Mouse (Mus musculus) kidney, embryonic 15.5 days (tissue): Measurements from ENCODE around the gene Mmp11. TPM values are rescaled to one million over a fixed set of nuclear protein-coding genes. Genes with fewer than 3 reads are reported as not detected.

Experiments used
- ATAC-seq: fragments of 200-750 bp; cut with Nextera tagmentation; replicated peaks from 2 replicates; pipeline ENCODE4 v1.8.0; 2017; ENCODE audit warnings: moderate TSS enrichment; ENCODE audit not compliant: low FRiP score
- H3K27ac ChIP-seq: fragments of 300-500 bp; sonication (generic); 2 replicates; pipeline ENCODE4 v1.5.1; 2015; ENCODE audit warnings: mild to moderate bottlenecking, inconsistent platforms
- H3K27me3 ChIP-seq: fragments of 300-500 bp; sonication (generic); 2 replicates; pipeline ENCODE4 v1.6.1; 2015; ENCODE audit warnings: inconsistent platforms
- H3K36me3 ChIP-seq: fragments of 300-500 bp; sonication (generic); 2 replicates; pipeline ENCODE4 v1.6.1; 2015; ENCODE audit warnings: inconsistent platforms
- H3K4me1 ChIP-seq: fragments of 300-500 bp; sonication (generic); 2 replicates; pipeline ENCODE4 v1.6.1; 2015; ENCODE audit warnings: inconsistent platforms
- H3K4me2 ChIP-seq: fragments of 300-500 bp; sonication (generic); 2 replicates; pipeline ENCODE4 v1.6.1; 2015; ENCODE audit warnings: moderate library complexity, mild to moderate bottlenecking, inconsistent platforms
- H3K4me3 ChIP-seq: fragments of 300-500 bp; sonication (generic); replicated peaks from 2 replicates; pipeline ENCODE4 v1.5.1; 2015; ENCODE audit warnings: mild to moderate bottlenecking, inconsistent platforms
- H3K9ac ChIP-seq: fragments of 300-500 bp; sonication (generic); 2 replicates; pipeline ENCODE4 v1.6.1; 2015; ENCODE audit warnings: mild to moderate bottlenecking, inconsistent platforms
- H3K9me3 ChIP-seq: fragments of 300-500 bp; sonication (generic); replicated peaks from 2 replicates; pipeline ENCODE4 v1.6.1; 2016; ENCODE audit warnings: inconsistent platforms
- WGBS: fragments of 180-500 bp; shearing (Covaris S2); methylation state at CpG from one replicate; pipeline ENCODE4 v1.1.7; 2015; ENCODE audit warnings: mixed read lengths; 5-methylcytosine and 5-hydroxymethylcytosine counted together
- polyA plus RNA-seq: library from polyadenylated mRNA; unstranded; fragments of >200 nt; fragmentation: Nextera tagmentation; extraction: Ambion mirVana; gene quantifications from 2 replicates; pipeline ENCODE4 v1.2.1, GENCODE M21; 2015

Mmp11 gene
- polyA plus RNA-seq, 1 experiment from 2014 or later: 57.3 TPM

- no peak overlapping the region for H3K4me3 ChIP-seq
- WGBS: 74% methylated on average over 6 of the region's 6 CpGs
- peaks cover 79% of the 10 kb centered on the region for H3K36me3 ChIP-seq
- no peaks in the 10 kb centered on the region for H3K9me3 ChIP-seq
- H3K27ac ChIP-seq: no peak overlapping the region
- H3K4me1 ChIP-seq: no peaks in the 10 kb centered on the region
- no peak for ATAC-seq
- no peak overlapping the region for H3K9ac ChIP-seq
- H3K27me3 ChIP-seq: no peaks in the 10 kb centered on the region
- no peak overlapping the region for H3K4me2 ChIP-seq
Measured at GRCm38 (mm10) chr10:75913013-75913589, 23.2 kb downstream of the Mmp11 start.

GRCm38 (mm10) chr10:75910698-75911097 is 25.6 kb downstream of the Mmp11 start:
- H3K9me3 ChIP-seq: no peaks in the 10 kb centered on the region
- no peak overlapping the region for H3K9ac ChIP-seq
- no peak overlapping the region for H3K4me2 ChIP-seq
- no peaks in the 10 kb centered on the region for H3K4me1 ChIP-seq
- no peak overlapping the region for H3K4me3 ChIP-seq
- no peaks in the 10 kb centered on the region for H3K27me3 ChIP-seq
- ATAC-seq: no peak
- WGBS: 73% methylated on average over 2 of the region's 2 CpGs
- H3K27ac ChIP-seq: no peak overlapping the region
- H3K36me3 ChIP-seq: peaks cover 86% of the 10 kb centered on the region

GRCm38 (mm10) chr10:75906882-75907281 is 29.4 kb downstream of the Mmp11 start:
- Histone ChIP-seq H3K27me3 (no peaks in the 10 kb centered on the region), H3K4me3 (no peak overlapping the region), H3K27ac (no peak overlapping the region), H3K9me3 (no peaks in the 10 kb centered on the region), H3K4me2 (no peak overlapping the region), H3K9ac (no peak overlapping the region), H3K4me1 (no peaks in the 10 kb centered on the region), H3K36me3 (peaks cover 93% of the 10 kb centered on the region)
- 94% methylated on average over 4 of the region's 4 CpGs for WGBS
- ATAC-seq: no peak

GRCm38 (mm10) chr10:75904391-75904790 is 31.9 kb downstream of the Mmp11 start:
- 87% methylated on average over 5 of the region's 5 CpGs for WGBS
- peaks cover 93% of the 10 kb centered on the region for H3K36me3 ChIP-seq
- H3K9me3 ChIP-seq: no peaks in the 10 kb centered on the region
- no peak overlapping the region for H3K4me2 ChIP-seq
- ATAC-seq: no peak
- no peaks in the 10 kb centered on the region for H3K4me1 ChIP-seq
- no peak overlapping the region for H3K4me3 ChIP-seq
- H3K27ac ChIP-seq: no peak overlapping the region
- no peak overlapping the region for H3K9ac ChIP-seq
- no peaks in the 10 kb centered on the region for H3K27me3 ChIP-seq

- Histone ChIP-seq H3K27me3 (no peaks in the 10 kb centered on the region), H3K9me3 (no peaks in the 10 kb centered on the region), H3K4me3 (no peak overlapping the region), H3K27ac (0 out of 2 replicates have a peak overlapping the region, but pooled peaks have one; percentile 0), H3K36me3 (peaks cover 92% of the 10 kb centered on the region), H3K9ac (no peak overlapping the region), H3K4me1 (peaks cover 5% of the 10 kb centered on the region; the same call in 1 of the 2 replicates), H3K4me2 (no peak overlapping the region)
- WGBS: 67% methylated on average over 3 of the region's 3 CpGs
- ATAC-seq: 0 out of 2 replicates have a peak, but pooled peaks have one; percentile 49
Measured at GRCm38 (mm10) chr10:75898846-75899245, 37.5 kb downstream of the Mmp11 start.

GRCm38 (mm10) chr10:75898039-75898564 is 38.2 kb downstream of the Mmp11 start:
- Histone ChIP-seq H3K9me3 (no peaks in the 10 kb centered on the region), H3K4me1 (peaks cover 12% of the 10 kb centered on the region), H3K9ac (no peak overlapping the region), H3K36me3 (peaks cover 86% of the 10 kb centered on the region), H3K27ac (no peak overlapping the region), H3K4me2 (no peak overlapping the region), H3K4me3 (no peak overlapping the region), H3K27me3 (no peaks in the 10 kb centered on the region)
- WGBS: 78% methylated on average over 6 of the region's 6 CpGs
- ATAC-seq: no peak

- H3K4me3 ChIP-seq: no peak overlapping the region
- no peaks in the 10 kb centered on the region for H3K9me3 ChIP-seq
- H3K4me2 ChIP-seq: no peak overlapping the region
- peaks cover 14% of the 10 kb centered on the region for H3K4me1 ChIP-seq
- no peak for ATAC-seq
- peaks cover 79% of the 10 kb centered on the region for H3K36me3 ChIP-seq
- no peaks in the 10 kb centered on the region for H3K27me3 ChIP-seq
- WGBS: 41% methylated on average over 6 of the region's 6 CpGs
- H3K27ac ChIP-seq: no peak overlapping the region
- no peak overlapping the region for H3K9ac ChIP-seq
Measured at GRCm38 (mm10) chr10:75897373-75897772, 38.9 kb downstream of the Mmp11 start.

- H3K4me3 ChIP-seq: no peak overlapping the region
Measured at GRCm38 (mm10) chr10:75896208-75896607, 40.1 kb downstream of the Mmp11 start.

GRCm38 (mm10) chr10:75895730-75896129 is 40.6 kb downstream of the Mmp11 start:
- Histone ChIP-seq H3K4me3 (no peak overlapping the region), H3K9me3 (no peaks in the 10 kb centered on the region), H3K36me3 (peaks cover 62% of the 10 kb centered on the region), H3K9ac (no peak overlapping the region), H3K4me2 (no peak overlapping the region), H3K27me3 (no peaks in the 10 kb centered on the region), H3K4me1 (peaks cover 14% of the 10 kb centered on the region), H3K27ac (no peak overlapping the region)
- ATAC-seq: no peak
- WGBS: 96% methylated on average over 5 of the region's 5 CpGs

More at GRCm38 (mm10) chr10:75896208-75896607, 40.1 kb downstream of the Mmp11 start:
- Histone ChIP-seq H3K4me2 (no peak overlapping the region), H3K4me1 (peaks cover 14% of the 10 kb centered on the region), H3K9ac (no peak overlapping the region), H3K27ac (no peak overlapping the region), H3K36me3 (peaks cover 67% of the 10 kb centered on the region), H3K27me3 (no peaks in the 10 kb centered on the region), H3K9me3 (no peaks in the 10 kb centered on the region)
- WGBS: 89% methylated on average over 1 of the region's 1 CpGs
- no peak for ATAC-seq

- Histone ChIP-seq H3K27me3 (no peaks in the 10 kb centered on the region), H3K9me3 (no peaks in the 10 kb centered on the region), H3K36me3 (peaks cover 52% of the 10 kb centered on the region), H3K27ac (no peak overlapping the region), H3K9ac (no peak overlapping the region), H3K4me2 (no peak overlapping the region), H3K4me3 (no peak overlapping the region), H3K4me1 (peaks cover 23% of the 10 kb centered on the region)
- 61% methylated on average over 6 of the region's 6 CpGs for WGBS
- ATAC-seq: no peak
Measured at GRCm38 (mm10) chr10:75894601-75895000, 41.7 kb downstream of the Mmp11 start.

GRCm38 (mm10) chr10:75893089-75893750 is 43.1 kb downstream of the Mmp11 start, which contains the start of gene Derl3:
Derl3 (plus strand) TSS chr10:75893413.
- H3K4me3 ChIP-seq: peak within 1 kb of the TSS; percentile 51
- peak; percentile 99 for ATAC-seq
- WGBS: 1% methylated on average over 50 of the region's 51 CpGs
- peak within 1 kb of the TSS; percentile 94 for H3K4me2 ChIP-seq
- peak within 1 kb of the TSS; percentile 11; the same call in 1 of the 2 replicates for H3K9ac ChIP-seq
- H3K4me1 ChIP-seq: peaks cover 31% of the 10 kb centered on the region
- no peaks in the 10 kb centered on the region for H3K27me3 ChIP-seq
- no peaks in the 10 kb centered on the region for H3K9me3 ChIP-seq
- peak within 1 kb of the TSS; percentile 42 for H3K27ac ChIP-seq
- H3K36me3 ChIP-seq: peaks cover 39% of the 10 kb centered on the region

- Histone ChIP-seq H3K4me1 (peaks cover 31% of the 10 kb centered on the region), H3K36me3 (peaks cover 8% of the 10 kb centered on the region), H3K27ac (peak overlapping the region; percentile 48; the same call in 1 of the 2 replicates), H3K9me3 (no peaks in the 10 kb centered on the region), H3K9ac (no peak overlapping the region), H3K4me2 (0 out of 2 replicates have a peak overlapping the region, but pooled peaks have one; percentile 2), H3K27me3 (no peaks in the 10 kb centered on the region), H3K4me3 (no peak overlapping the region)
- whole genome bisulfite sequencing: 28% methylated on average over 8 of the region's 8 CpGs
- ATAC-seq: no peak
Measured at GRCm38 (mm10) chr10:75889406-75890153, 46.7 kb downstream of the Mmp11 start.
